Mouse (Mus musculus) liver, embryonic 14.5 days (tissue): ENCODE results near the gene Cfap221. TPM values are rescaled to one million over a fixed set of nuclear protein-coding genes. Genes with fewer than 3 reads are reported as not detected.

Experiments used
- ATAC-seq: fragments of 200-750 bp; cut with Nextera tagmentation; 2 replicates; pipeline ENCODE4 v1.8.0; 2017; ENCODE audit warnings: moderate number of reproducible peaks, mild to moderate bottlenecking, moderate library complexity; ENCODE audit not compliant: insufficient read depth
- DNase-seq, 3 experiments: peaks; one replicate each; pipeline ENCODE4 v3.0.0-alpha.2; 2012 to 2013; ENCODE audit warnings: low read depth in 3 of 3, low spot score in 3 of 3
- H3K27ac ChIP-seq: fragments of 300-500 bp; sonication (generic); 2 replicates; pipeline ENCODE4 v1.5.1; 2014; ENCODE audit warnings: moderate library complexity, mild to moderate bottlenecking, control low read depth, inconsistent platforms
- H3K27me3 ChIP-seq: fragments of 300-500 bp; sonication (generic); 2 replicates; pipeline ENCODE4 v1.6.1; 2014; ENCODE audit warnings: mild to moderate bottlenecking, low read length, moderate library complexity; ENCODE audit not compliant: control insufficient read depth, insufficient read depth
- H3K36me3 ChIP-seq: fragments of 300-500 bp; sonication (generic); replicated peaks from 2 replicates; pipeline ENCODE4 v1.6.1; 2014; ENCODE audit warnings: low read depth; ENCODE audit not compliant: control insufficient read depth, insufficient read depth
- H3K4me1 ChIP-seq, 2 experiments: fragments of 200-500 bp in 1 of 2; fragments of 300-500 bp in 1 of 2; sonication (generic) in 1 of 2; replicated peaks; 2 replicates each; pipeline ENCODE4 v1.6.1; 2012 to 2014; ENCODE audit warnings: antibody characterized with exemption in 1 of 2, inconsistent platforms in 1 of 2, low read length in 1 of 2; ENCODE audit not compliant: control insufficient read depth in 2 of 2, insufficient read depth in 2 of 2
- H3K4me2 ChIP-seq: fragments of 300-500 bp; sonication (generic); 2 replicates; pipeline ENCODE4 v1.6.1; 2014; ENCODE audit warnings: low read depth, mild to moderate bottlenecking, control low read depth, moderate library complexity
- H3K4me3 ChIP-seq, 2 experiments: fragments of 200-500 bp in 1 of 2; fragments of 300-500 bp in 1 of 2; sonication (generic) in 1 of 2; 2 replicates each; pipeline ENCODE4 v1.5.1; 2012 to 2014; ENCODE audit warnings: low read depth in 2 of 2, low read length in 2 of 2, mild to moderate bottlenecking in 2 of 2, control low read depth in 1 of 2, inconsistent platforms in 1 of 2, moderate library complexity in 1 of 2; ENCODE audit not compliant: insufficient read depth in 1 of 2
- H3K9ac ChIP-seq: fragments of 300-500 bp; sonication (generic); replicated peaks from 2 replicates; pipeline ENCODE4 v1.6.1; 2014; ENCODE audit warnings: mild to moderate bottlenecking, control low read depth, moderate library complexity
- H3K9me3 ChIP-seq: fragments of 300-500 bp; sonication (generic); 2 replicates; pipeline ENCODE4 v1.6.1; 2016; ENCODE audit warnings: low read length, mixed read lengths; ENCODE audit not compliant: control insufficient read depth
- CTCF ChIP-seq: IDR thresholded peaks from 2 replicates; pipeline ENCODE4 v1.5.1; 2016; ENCODE audit warnings: antibody characterized with exemption, low read depth, control low read depth
- EP300 ChIP-seq: IDR thresholded peaks from 2 replicates; pipeline ENCODE4 v1.6.1; 2016; ENCODE audit warnings: antibody characterized with exemption, low read depth
- WGBS: fragments of 180-500 bp; shearing (Covaris S2); extraction: QIAGEN DNeasy Blood & Tissue Kit; methylation state at CpG from one replicate; pipeline ENCODE4 v1.1.7; 2014; ENCODE audit not compliant: insufficient replicate concordance; 5-methylcytosine and 5-hydroxymethylcytosine counted together
- polyA plus RNA-seq, 2 experiments: library from polyadenylated mRNA; depleted of rRNA in 1 of 2; stranded (reverse) in 1 of 2; unstranded in 1 of 2; fragments of >200 nt; fragmentation: Nextera tagmentation in 1 of 2; extraction: Ambion mirVana in 1 of 2; gene quantifications; 2 replicates each; pipeline versions ENCODE4 v1.2.1 to v1.2.3; 2012 to 2014

Gene Cfap221
- polyA plus RNA-seq, 2 experiments, result not detected

- DNase-seq (no peak), ATAC-seq (no peak)
- no peak overlapping the region for H3K9ac ChIP-seq
- H3K9me3 ChIP-seq, result no peaks in the 10 kb centered on the region
- no peak overlapping the region for H3K4me3 ChIP-seq
- no peaks in the 10 kb centered on the region for H3K27me3 ChIP-seq
- no peaks in the 10 kb centered on the region for H3K36me3 ChIP-seq
- no peak for TF ChIP-seq CTCF
- no peak for TF ChIP-seq EP300
- no peak overlapping the region for H3K4me2 ChIP-seq
- H3K27ac ChIP-seq, result no peak overlapping the region
- 73% methylated on average over 3 of the region's 3 CpGs for WGBS
- H3K4me1 ChIP-seq, result no peaks in the 10 kb centered on the region; a peak in 1 of 4 replicates
Measured at GRCm38 (mm10) chr1:119884272-119884671, 112.8 kb downstream of the Cfap221 start.

GRCm38 (mm10) chr1:119878909-119879308, 118.1 kb downstream of the Cfap221 start:
- H3K9me3 ChIP-seq, result no peaks in the 10 kb centered on the region
- no peaks in the 10 kb centered on the region for H3K27me3 ChIP-seq
- no peak overlapping the region for H3K9ac ChIP-seq
- ATAC-seq (no peak), DNase-seq (no peak)
- TF ChIP-seq CTCF, result no peak
- no peak for TF ChIP-seq EP300
- H3K4me3 ChIP-seq, result no peak overlapping the region
- no peak overlapping the region for H3K4me2 ChIP-seq
- 68% methylated on average over 7 of the region's 7 CpGs for WGBS
- H3K36me3 ChIP-seq, result no peaks in the 10 kb centered on the region
- no peak overlapping the region for H3K27ac ChIP-seq
- no peaks in the 10 kb centered on the region for H3K4me1 ChIP-seq

- no peaks in the 10 kb centered on the region for H3K9me3 ChIP-seq
- ATAC-seq, result no peak
- H3K36me3 ChIP-seq, result no peaks in the 10 kb centered on the region
- no peaks in the 10 kb centered on the region for H3K27me3 ChIP-seq
- WGBS, result 56% methylated on average over 4 of the region's 4 CpGs
- H3K4me3 ChIP-seq, result no peak overlapping the region
- H3K4me2 ChIP-seq, result no peak overlapping the region
- H3K27ac ChIP-seq, result no peak overlapping the region
- no peak for TF ChIP-seq EP300
- no peak for TF ChIP-seq CTCF
- H3K4me1 ChIP-seq, result no peaks in the 10 kb centered on the region
- no peak overlapping the region for H3K9ac ChIP-seq
- DNase-seq, result no peak
Measured at GRCm38 (mm10) chr1:119877469-119877868, 119.6 kb downstream of the Cfap221 start.

Other genes with a start within 250 kb of the Cfap221 start
- gene Ptpn4, start 159.6 kb downstream of the Cfap221 start, polyA plus RNA-seq (2012; rRNA removed), result 0.91 and 1.2 TPM in 2 replicates
- 1.8 and 2.2 TPM in 2 replicates for gene Ptpn4, start 159.6 kb downstream of the Cfap221 start, polyA plus RNA-seq (2014; fragmentation: Nextera tagmentation; extraction: Ambion mirVana)
- gene Tmem177, start 84.0 kb downstream of the Cfap221 start, polyA plus RNA-seq (2012; rRNA removed), result 2.8 and 2.9 TPM in 2 replicates
- gene Tmem177, start 84.0 kb downstream of the Cfap221 start, polyA plus RNA-seq (2014; fragmentation: Nextera tagmentation; extraction: Ambion mirVana), result 3.8 and 3.9 TPM in 2 replicates
- gene Sctr, start 9.7 kb upstream of the Cfap221 start, polyA plus RNA-seq (2012; rRNA removed), result 0.03 TPM in 1 of 2 replicates, not detected in the other
- gene Sctr, start 9.7 kb upstream of the Cfap221 start, polyA plus RNA-seq (2014; fragmentation: Nextera tagmentation; extraction: Ambion mirVana), result not detected in 2 replicates
- 31.1 and 39.5 TPM in 2 replicates for gene Tmem37, start 76.8 kb upstream of the Cfap221 start, polyA plus RNA-seq (2012; rRNA removed)
- 73.9 and 75.7 TPM in 2 replicates for gene Tmem37, start 76.8 kb upstream of the Cfap221 start, polyA plus RNA-seq (2014; fragmentation: Nextera tagmentation; extraction: Ambion mirVana)
- gene Dbi, start 123.8 kb upstream of the Cfap221 start, polyA plus RNA-seq (2012; rRNA removed), result 208 and 340 TPM in 2 replicates
- gene Dbi, start 123.8 kb upstream of the Cfap221 start, polyA plus RNA-seq (2014; fragmentation: Nextera tagmentation; extraction: Ambion mirVana), result 633 and 662 TPM in 2 replicates
- gene 3110009E18Rik, start 124.0 kb upstream of the Cfap221 start, polyA plus RNA-seq (2012; rRNA removed), result 1.9 and 3.5 TPM in 2 replicates
- gene 3110009E18Rik, start 124.0 kb upstream of the Cfap221 start, polyA plus RNA-seq (2014; fragmentation: Nextera tagmentation; extraction: Ambion mirVana), result 9.6 and 10.4 TPM in 2 replicates